Mouse (Mus musculus): ENCODE measurements at regions not wholly inside any gene's neighbourhood (a gene's known extent, or its start where the extent isn't known, plus 50 kb on each side); places are given as distances from the start of the nearest gene placed in this dataset.

DNA sequence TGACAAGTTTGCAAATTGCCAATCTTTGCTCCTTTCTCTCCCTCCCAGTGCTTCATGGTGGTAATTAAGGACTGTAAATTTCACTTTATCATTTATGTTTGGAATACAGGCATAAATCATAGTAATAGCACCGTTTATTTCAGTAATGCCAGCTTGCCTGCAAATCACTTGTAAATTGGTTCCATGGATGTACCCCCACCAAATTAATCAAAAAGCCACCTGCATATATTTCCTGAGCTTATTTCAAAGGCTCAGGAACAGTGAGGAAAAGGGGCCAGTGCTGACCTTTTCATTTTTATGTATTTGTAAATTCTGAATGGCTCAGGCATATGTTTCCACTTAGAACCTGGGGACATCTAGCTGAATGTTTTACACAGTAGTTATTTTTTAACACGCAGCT lies 115.0 kb downstream of the D3Ertd751e start:
- DNase-seq (ENCODE audit: low spot score in 2 of 2): no peak

DNA sequence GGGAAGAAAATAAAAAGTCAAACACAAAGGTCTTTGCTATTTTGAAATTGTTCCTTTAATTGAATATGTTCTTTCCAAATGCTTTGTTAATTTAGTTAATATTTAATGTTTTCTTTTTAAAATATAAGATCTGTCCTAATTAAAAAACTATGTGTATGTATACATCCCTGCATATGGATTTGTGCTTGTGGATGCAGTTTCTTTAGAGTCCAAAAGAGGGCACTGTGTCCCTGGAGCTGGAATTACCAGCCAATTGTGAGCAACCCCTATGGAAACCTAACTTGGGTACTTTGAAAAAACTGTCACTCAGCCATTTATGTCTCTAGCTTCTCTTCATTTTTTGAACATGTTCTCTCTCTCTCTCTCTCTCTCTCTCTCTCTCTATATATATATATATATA lies 120.3 kb downstream of the D3Ertd751e start:
- no peak for DNase-seq (ENCODE audit: low spot score in 2 of 2)

DNA sequence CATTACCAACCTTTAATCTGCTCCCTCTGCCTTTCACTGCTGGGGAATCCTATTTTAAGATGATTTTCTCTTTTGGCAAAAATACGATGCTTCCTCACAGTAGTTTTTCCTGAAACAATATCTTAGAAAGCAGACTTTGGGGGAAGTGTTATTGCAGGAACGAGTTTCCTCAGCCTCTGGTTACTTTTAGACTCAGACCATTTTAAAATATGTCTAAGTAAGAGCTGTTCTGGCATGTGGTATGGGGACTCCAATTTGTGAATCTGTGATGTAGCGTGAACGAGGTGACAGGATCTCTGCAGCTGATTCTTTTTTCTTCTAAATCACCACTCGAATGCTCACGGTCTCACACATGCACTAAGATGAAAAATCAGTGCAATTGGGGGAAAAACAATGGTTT lies 166.5 kb downstream of the D3Ertd751e start:
- DNase-seq (ENCODE audit: low spot score in 2 of 2): no peak

DNA sequence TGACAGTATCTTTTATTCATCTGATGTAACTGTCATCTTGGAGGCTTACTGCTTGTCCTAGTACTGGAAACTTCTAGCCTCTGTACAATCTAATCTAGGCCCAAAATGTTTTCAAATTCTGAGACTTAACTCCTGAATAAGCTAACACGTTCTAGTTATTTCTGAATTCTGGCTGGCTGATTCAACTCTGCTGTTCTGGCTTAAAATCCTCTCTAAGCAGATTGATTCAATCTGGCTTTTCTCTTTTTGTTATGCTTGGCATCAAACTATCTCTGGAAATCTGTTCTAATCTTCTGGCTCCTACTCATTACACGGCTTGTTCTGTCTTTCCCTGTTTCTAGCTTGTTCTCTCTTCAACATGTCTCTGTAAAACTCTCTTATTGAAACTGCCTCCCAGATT lies 170.8 kb downstream of the D3Ertd751e start:
- DNase-seq (ENCODE audit: low spot score in 2 of 2): no peak

DNA sequence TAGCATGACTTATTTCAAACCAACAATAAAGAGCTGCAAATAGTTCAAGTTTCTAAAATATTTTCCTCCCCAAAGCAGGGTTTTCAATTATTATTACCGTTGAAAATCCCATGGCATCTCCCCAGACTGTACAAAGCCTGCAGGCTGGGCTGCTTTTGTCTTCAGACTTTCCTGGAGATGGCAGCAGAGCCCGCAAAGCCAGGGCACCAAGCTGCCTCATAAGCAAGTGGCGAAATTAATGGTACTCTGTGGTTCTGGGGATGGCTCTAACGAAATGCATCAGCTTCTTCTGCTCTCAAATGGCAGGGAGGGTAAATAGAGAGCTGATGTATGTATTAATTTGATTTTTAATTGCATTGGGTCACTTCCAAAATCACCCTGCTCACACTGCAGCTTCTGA lies 197.4 kb downstream of the D3Ertd751e start:
- peak; percentile 8 to 23 for DNase-seq (ENCODE audit: low spot score in 2 of 2)

DNA sequence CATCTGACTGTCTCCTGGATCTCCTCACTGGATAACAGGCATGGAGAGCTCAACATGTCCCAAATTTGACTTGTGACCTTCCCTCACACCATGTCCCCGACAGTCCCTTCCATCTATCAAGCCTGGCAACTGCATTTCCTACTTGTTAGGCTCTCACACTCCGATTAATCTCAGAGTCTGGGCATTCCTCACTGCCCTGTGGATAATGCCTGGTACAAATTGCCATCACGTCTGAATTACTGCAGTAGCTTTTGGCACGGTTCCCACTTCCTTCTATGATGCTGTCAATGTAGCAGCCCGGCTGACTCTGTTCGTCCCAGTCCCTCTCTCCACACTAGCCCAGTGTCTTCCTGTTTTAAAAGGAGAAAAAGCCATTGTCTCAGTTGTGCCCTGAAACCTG lies 200.6 kb downstream of the D3Ertd751e start:
- no peak for DNase-seq (ENCODE audit: low spot score in 2 of 2)

DNA sequence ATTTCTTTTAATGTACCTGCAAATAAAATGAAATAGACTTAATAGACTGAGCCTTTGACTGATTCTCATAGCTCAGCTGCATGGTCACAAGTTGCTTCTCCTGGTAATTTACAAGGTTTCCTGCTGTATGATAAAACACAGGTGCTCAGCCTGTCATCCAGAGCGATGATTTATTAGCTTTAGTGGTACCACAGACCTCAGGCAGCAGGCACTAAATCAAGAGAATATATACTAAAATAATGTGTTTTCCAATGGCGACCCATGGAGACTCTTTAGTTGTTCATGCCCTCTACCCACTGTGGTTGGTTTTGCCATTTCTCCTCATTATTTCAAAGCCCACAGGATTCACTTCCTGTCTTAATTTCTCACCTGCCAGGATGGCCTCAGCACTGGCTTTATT lies 207.0 kb downstream of the D3Ertd751e start:
- no peak for DNase-seq (ENCODE audit: low spot score in 2 of 2)

DNA sequence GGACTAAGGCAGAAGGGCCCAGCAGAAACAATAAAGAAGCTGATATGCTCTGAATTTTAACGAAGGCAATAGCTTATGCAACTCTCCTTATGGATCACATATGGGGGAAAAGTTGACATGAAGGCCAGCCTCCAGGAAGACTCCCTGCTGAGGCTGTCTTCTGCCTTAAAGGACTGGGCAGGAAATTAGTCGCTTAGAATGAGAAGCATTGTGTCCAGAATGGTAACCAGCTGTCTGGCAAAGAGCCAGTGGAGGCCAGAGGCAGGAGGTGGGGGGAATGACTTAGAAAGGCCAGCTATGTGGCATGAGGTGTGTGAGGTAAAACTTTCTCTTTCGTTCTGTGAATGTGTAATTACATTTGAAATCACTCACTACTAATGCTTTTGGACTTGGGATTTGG lies 215.0 kb downstream of the D3Ertd751e start:
- DNase-seq (ENCODE audit: low spot score in 2 of 2): no peak

DNA sequence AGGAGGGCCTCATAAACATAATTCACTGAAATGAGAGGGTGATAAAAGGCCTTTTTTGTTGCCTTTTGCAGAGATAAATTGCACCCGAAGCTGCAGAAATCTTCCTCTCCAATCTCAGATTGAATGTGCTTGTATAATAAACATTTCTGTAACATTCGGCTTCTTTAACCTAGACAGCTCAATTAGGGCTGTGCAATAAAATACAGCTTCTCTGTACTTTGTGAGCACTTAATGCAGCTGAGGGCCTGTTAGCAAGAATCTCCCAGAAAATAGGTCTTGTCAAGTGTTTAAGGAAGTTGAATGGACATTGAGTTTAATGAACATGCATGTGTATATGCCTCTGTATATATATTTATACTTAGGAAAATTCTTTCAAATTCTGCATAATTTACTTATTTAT lies 217.8 kb downstream of the D3Ertd751e start:
- DNase-seq (ENCODE audit: low spot score in 2 of 2): no peak

DNA sequence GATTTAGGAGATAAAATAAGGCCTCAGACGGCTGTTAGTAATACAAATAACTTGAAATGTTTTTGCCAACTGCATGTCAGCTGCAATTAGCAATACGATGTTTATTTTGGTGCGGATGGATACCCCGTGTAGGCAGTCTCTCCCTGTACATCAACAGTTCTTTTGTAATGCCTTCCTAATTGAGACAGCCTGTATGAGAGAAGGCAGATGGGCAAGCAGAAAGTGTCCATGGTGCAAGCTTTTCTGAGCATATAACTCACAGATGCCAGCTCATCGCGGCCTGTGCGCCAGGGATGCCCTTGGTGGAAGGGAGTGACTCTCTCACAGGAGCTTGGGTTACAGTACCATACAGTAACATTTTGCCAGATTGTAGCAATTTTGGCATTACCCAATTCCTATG lies 220.5 kb downstream of the D3Ertd751e start:
- no peak for DNase-seq (ENCODE audit: low spot score in 2 of 2)

DNA sequence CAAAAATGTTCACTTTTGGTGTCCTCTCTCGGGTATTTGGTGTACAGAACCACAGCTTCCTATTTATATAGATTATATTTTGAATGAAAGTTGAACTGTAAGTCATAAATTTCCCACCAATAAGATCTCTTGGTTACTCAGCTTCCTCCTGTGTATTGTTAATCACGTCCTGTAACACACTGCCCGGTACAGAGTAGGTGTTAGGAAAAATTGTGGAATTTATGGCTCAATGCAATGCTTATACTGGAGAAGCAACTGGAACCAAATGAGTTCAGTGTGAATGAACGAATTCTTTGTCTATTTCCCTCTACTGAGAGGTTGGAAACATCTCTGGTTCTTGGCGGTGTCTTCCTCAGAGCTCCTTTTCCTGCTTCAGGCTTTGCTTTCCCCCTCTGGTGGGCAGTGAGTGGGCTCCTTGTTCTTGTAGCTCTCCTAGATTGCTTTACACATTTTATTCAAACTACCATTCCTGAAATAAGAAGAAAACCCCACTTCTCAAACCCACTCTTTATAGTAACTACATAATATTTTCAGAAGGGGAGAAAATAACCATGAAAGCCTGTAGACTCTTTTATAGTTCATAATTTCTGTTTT lies 264.4 kb downstream of the D3Ertd751e start:
- peak in 1 of 2 experiments; percentile 15 for DNase-seq (ENCODE audit: low spot score in 2 of 2)

DNA sequence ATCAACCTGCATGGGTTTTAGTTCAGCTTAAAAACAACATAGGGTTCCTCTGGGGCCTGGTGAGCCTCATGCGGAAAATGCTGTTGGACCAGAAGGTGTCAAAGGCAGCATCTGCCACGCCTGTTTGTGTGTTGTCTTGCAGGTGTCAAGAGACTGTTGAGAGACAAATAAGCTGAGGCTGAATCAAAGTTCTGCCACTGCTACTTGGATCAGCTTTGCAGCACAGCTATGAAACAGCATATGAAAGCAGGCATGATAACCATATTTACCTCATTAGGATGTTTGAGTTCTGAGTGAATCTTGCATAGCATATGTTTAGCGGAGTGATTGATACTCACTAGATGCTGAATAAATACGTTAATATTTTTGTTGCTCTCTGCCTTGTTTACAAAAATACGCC lies 280.8 kb downstream of the D3Ertd751e start:
- no peak for DNase-seq (ENCODE audit: low spot score in 2 of 2)

DNA sequence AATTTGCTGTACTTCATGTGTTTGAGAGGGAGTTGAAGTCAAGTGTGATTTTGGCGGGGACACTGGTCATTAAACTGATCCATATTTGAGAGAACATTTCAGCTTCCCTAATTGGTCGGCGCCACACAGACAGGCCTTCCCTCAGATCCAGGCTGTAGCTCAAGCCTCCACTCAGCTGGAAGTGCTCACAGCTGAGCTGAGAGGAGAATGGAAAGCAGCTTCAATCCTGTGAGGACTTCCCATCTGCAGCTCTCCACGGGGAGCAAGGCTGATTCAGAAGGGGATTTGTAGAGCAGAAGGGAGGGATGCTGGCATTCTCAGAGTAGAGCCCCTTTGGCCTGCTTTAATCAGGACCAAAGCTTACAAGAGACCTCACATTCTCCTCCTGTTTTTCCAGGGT lies 297.2 kb downstream of the D3Ertd751e start:
- no peak for DNase-seq (ENCODE audit: low spot score in 2 of 2)

DNA sequence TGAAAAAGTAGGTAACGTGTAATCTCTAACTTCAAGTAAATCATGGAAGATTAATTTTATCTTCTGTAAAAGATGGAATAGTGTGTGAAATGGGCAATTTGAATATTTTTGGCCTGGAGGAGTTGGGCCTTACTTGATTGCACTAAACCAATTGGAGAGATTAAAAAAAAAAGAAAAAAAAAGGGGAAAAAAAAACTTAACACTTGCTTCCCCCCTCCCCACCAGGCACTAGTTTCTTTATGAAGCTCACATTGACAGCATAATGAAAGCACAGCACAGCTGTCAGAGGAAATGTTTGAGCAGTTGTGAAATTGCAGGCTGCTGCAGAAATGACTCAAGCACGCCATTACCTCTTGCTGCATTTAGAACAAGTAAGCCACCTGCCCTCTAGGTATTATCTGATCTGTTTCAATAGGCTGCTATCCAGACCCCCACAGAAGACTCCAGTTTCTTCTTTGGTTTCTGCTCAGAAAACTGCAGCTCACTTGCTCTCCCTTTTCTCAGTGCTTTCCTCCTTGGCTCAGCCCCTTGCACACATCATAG lies 297.9 kb downstream of the D3Ertd751e start:
- DNase-seq (ENCODE audit: low spot score in 2 of 2): no peak

DNA sequence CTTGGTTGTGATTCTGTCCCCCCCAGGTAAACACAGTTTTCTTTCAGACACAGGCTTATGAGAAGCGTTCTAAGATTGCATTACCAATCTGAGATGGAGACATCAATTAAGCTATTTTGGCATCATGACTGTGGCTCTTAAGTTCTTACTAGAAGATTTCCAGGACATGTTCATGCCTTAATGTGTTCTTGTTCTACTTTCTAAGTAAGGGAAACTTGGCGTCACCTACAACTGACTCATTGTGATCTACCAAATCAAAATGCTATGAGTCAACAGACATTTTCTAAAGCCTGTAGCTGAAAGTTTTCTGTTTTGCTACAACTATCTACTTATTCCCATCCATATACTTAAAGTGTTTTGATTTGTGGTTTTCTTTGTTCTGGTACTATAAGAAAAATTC lies 298.5 kb downstream of the D3Ertd751e start:
- no peak for DNase-seq (ENCODE audit: low spot score in 2 of 2)

DNA sequence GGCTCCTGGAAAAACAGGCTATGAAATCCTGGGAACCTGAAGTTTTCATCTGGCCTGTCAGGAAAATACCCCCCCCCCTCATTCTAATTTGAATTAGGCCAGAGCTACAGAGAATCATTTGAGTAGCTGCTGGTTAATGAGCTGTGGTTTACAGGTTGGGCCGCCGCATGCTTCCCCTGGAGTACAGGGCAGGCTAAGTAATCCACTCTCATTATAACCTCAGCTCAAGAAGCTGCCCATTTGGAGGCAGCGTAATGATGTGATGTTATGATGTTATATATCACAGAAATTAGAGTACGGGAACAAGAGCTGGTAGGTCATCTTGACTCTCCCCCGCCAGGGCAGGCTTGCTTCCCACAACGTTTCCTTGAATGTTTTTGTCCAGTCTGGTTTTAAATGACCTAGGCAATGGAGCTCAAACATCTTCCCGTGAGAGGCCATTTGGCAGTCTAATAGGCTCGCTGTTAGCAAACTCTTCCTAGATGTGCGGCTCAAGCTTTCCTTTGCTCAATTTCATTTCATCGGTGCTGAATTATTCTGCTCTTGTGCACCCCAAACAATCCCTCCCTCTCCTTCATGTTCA lies 315.0 kb downstream of the D3Ertd751e start:
- no peak for DNase-seq (ENCODE audit: low spot score in 2 of 2)

DNA sequence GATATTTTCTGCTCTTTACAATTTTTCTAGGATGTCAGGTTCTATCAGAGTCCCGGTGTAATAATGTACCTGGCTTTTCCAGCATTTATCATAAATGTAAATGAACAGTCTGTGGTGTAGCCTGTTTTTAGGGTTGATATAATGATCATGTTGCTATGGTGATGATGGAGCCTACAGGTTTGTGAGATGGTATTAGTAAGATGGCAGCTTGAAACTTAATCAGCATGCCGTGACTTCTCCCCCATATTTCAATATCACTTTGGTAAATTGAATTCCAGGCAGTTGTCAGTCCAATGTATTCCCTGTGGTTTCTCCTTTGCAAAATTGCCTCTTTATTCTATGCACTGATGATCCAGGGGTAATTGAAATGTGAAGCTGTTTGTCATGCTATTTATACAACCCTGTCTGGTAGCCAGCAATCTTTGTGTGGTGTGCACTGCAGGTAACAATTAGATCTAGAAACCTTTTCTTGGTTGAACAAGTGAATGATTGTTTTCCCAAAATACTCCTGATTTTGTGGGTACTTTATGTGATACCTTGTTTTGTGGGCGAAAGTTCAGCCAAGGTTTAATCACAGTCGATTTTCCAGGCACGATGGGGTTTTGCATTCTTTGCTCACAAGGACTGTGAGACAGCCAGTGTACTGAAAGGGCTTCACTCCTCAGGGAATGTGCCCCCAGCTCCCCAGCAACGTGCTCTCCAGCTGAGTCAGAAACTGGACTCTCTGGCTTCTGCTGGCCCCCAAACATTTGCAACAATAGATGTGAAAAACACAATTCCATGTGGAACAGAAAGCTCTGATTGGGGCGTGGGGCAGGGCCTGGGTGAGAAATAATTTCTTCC lies 322.9 kb downstream of the D3Ertd751e start:
- DNase-seq (ENCODE audit: low spot score in 2 of 2): no peak

DNA sequence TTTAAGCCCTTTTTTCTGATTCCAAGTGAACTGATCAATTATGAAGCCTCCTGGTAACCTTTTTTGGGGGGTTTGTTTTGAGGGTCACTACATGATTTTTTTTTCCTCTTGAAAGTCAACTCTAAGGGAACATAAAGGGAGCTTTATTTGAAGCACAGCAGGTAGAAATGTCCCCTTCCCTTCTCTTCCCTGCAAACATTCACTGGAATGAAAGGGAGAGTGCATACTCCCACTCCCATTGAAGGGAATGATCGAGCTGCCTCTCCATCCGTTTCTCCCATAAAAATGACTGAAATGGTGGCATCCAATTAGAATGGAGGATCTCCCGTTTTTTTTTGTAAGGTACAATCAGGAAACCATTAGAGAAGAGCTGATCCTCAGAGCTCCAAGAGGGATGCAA lies 323.6 kb downstream of the D3Ertd751e start:
- no peak for DNase-seq (ENCODE audit: low spot score in 2 of 2)

DNA sequence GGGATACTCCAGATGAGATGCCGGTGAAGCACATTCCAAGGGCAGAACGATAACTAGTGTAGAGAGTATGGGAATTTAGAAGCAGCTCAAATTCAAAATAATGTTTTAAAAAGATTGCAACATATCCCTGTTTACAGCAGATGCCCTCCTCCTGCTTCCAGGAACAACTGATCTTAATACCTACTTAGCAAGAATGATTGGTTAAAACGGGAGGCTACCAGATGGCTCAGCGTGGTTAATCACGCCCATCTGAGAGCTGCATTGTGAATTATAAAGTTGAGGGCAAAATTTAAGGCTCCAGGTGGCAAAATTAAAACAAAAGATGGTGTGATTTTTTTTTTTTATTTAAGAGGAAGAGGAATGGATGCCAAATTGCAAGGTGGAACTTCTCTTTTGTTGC lies 324.6 kb downstream of the D3Ertd751e start:
- DNase-seq (ENCODE audit: low spot score in 2 of 2): no peak

DNA sequence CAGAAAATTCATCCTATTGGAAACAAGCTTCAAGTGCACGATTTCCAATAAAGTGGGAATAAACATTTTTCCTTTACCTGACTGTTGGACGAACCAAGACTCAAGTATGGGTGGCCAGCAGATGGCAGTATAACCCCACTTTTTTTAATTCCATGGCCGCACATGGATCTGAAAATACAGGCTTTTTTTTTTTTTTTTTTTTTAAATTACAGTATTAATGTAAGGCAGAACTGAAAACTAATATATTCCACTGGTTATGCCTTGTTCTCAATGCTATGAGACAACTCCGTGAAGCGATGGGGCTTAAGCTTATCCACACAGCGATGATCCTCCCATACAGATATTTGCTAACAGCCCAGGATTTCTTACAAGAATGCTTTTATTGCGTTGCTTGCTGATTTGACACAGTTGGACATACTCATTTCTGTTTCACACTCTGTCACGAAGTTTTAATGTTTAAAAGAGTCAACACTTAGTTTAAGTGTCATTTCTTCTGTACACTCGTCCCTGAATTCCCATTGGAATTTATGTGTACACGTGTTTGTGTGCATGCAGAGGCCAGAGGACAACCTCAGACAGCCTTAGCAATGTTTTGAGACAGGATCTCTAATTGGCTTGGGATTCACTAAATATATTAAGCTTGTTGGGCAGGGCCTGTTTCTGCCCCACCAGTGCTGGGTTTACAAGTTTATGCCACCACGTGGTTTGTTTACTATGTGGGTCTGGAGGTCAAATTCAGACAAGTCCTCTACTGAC lies 332.3 kb downstream of the D3Ertd751e start:
- DNase-seq (ENCODE audit: low spot score in 2 of 2): peak; percentile 24 to 56

DNA sequence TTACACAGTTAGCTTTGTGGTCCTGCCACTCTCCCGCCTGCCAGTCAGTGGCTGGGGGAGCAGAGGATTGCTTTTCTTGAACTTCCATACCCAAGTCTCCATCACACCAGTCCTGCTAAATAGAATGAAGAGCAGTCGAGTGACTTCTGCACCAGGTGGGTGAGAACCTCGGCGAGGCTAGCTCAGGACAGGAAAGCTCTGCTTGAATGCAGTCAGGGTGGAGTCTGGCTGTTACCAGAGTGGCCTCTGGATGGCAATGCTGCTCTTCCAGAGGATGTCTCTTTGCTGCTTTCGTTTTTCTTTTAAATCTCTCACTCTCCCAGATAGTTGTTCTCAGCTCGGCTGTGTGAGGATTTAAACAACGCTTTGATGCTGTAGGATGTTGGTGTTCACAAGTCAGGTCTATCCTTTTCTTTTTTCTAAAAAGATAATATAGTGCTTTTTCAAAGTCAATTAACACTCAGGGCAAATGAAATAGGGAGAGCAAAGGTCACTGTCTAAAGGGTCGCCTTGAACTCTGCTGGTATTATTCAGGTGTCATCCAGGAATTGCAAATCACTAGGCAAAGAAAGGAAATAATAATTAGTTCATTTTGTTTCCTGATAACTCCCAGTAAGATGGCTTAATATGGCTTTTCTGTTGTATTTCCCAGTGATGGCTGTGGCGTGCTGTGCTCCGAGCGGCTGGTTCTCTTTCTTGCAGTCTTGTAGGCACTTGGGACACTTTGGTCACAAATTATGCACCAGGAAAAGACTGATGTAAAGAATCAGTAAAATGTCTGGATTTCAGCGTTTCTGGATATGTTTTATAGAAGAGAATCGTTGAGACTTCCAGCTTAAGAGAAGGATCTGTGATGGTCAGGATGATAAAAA lies 368.8 kb downstream of the D3Ertd751e start:
- peak; percentile 64 to 78 for DNase-seq (ENCODE audit: low spot score in 2 of 2)
